Mouse (Mus musculus) CD4-positive naive resting alpha-beta T cell, adult 76 days (primary cell): ENCODE measurements around the gene Epb41l5. TPM values are rescaled to one million over a fixed set of nuclear protein-coding genes. Genes with fewer than 3 reads are reported as not detected.

Experiments
- total RNA-seq: library from RNA; stranded (reverse); gene quantifications from one replicate; pipeline ENCODE4 v1.2.4, GENCODE M21; 2023

The Epb41l5 gene
- 6.1 TPM for total RNA-seq

DNA sequence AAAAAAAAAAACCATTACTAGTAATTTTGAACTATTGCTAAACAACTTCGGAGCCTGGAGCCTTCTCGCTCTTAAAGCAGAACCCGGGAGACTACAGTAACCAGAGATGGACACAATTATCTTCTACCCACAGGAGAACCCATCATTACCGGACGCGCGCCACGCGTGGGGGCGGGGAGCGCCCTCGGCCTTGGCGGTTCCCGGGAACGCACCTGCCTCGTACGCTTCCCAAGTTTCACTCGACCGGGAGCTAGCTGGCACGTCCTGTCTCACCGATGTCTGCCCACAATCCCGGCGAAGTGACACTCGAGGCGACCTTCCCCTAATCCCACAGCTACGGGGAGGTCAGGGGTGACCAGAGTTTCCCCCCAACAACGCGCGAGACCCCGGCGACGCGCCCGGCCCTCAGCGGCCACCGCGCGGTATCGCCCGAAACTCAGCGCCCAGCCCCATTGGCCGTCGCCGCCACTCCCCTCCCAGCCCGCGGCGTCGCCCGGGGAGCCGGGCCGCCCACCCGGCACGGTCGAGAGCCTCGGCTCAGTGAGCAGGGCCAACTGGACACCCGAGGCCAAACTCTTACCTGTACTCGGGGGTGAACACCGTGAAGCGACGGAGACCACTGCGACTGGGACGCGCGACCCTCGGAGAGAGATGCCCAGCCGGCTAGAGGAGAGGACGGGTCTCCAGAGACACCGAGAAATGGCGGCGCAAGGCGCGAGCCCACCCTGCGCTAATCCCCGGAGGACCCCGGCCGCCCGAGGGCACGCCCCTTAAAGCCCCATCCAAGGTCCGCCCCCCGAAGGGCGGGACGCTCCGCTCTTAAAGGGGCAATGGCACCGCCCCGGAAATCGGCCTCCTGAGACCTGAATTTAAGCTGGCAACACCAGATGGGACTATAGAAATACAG is at the start of gene Epb41l5:
Epb41l5 (minus strand) TSS at position 796 of the 907 bp plus-strand sequence.

DNA sequence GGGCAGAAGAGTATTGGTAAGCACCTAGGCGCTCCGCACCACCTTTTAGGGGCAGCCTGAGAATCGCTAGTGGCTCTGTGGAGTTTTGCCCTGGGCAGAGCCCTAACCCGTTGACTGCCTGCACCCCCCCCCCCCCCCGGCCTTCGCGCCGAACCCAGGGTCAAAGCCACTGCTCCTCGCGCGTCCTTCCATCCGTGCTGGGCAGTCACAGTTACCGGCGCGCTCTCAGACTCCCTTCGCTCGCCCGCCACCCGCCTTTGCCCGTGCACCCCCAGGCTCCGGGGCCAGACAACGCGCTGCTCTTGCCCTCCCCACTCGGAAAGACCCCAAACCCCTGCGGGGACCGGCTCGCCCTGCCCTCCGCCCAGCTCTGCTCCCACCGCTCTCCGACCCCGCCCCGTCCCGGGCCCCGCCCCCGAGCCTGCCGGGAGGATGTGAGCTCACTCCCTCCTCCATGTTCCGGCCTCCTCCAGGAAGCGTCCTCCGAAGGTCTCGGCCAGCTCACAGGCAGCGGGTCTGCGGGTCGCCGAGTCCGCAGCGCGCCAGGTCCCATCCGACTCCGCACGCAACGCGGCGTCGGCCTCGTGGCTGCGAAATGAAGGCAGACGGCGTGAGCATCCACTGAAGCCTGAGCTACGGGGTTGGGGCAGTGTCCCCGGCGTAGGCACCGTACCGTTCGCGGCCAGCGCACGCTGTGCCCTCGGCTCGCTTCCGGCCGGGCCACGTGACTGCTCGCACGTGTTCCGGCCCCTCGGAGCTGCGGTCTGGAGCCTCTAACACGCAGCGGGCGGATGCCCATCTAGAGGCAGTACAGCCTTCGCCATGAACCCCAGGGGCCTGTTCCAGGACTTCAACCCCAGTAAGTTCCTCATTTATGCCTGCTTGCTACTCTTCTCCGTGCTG is 122.9 kb downstream of the Epb41l5 start, which contains the start of gene Tmem185b:
Tmem185b (plus strand) TSS at position 472 of the 903 bp plus-strand sequence.

DNA sequence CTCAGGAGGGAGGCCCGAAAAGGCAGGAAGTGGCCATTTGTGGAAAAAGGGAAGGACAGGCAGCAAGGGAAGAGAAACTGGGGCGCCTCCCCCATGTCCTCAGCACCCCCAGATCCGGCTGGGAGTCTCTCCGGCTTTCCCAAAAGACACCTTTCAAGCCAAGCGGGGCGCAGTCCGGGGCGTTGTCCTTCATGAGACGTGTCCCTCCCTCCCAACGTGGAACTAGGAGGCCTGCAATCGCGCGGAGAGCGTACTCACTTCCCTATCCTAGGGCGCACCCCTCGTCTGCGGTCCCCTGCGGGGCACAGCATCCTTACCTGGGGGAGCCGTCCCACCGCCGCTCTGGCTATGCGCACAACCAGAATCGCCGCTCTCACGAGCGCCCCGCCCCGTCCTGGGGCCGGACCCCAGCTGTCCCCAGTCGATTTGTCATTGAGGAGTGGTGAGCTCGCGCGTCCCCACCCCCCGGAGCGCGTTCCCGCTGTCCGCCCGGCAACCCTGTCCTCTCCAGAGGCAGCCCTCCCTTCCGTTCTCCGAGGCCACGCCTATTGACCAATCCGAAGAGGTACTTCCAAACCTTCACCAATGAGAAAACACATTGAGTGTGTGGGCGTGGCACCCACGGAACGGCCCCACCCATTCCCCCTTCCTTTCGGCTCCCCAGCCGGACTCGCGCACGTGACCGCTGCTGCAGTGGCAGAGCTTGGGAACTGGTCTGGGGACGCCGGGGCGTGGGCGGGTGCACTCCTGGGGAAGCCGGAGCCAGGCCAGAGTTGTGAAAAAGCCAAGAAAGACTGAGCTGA is 144.3 kb downstream of the Epb41l5 start, which contains the start of gene Ralb:
Ralb (minus strand) TSS at position 535 of the 803 bp plus-strand sequence.

Other genes starting within 250 kb of the Epb41l5 start
- not detected for gene Inhbb, start 226.8 kb downstream of the Epb41l5 start, total RNA-seq
- 5.8 TPM for gene Ralb, start 144.2 kb downstream of the Epb41l5 start, total RNA-seq
- 29.8 TPM for gene Tmem185b, start 122.8 kb downstream of the Epb41l5 start, total RNA-seq
- gene Ptpn4, start 188.6 kb upstream of the Epb41l5 start, total RNA-seq: 28.8 TPM